Mouse (Mus musculus) ES-E14 (cell line): ENCODE measurements around the gene Abcg1. TPM values are rescaled to one million over a fixed set of nuclear protein-coding genes. Genes with fewer than 3 reads are reported as not detected.

Experiments used
- DNase-seq: peaks from one replicate; pipeline ENCODE4 v3.0.0-alpha.2; 2013; ENCODE audit warnings: low read depth, low spot score
- H3K27ac ChIP-seq: 2 replicates; pipeline ENCODE4 v1.5.1; 2012; ENCODE audit warnings: low read depth, mild to moderate bottlenecking, low read length, moderate library complexity, mixed read lengths; ENCODE audit not compliant: poor library complexity, insufficient read depth, severe bottlenecking
- H3K36me3 ChIP-seq: 2 replicates; pipeline ENCODE4 v1.6.1; 2012; ENCODE audit warnings: mild to moderate bottlenecking, low read length, moderate library complexity, mixed read lengths; ENCODE audit not compliant: control insufficient read depth, poor library complexity, insufficient read depth, severe bottlenecking
- H3K4me1 ChIP-seq, 2 experiments: fragments of 150-350 bp in 1 of 2; sonication (generic) in 1 of 2; 2 replicates each; pipeline ENCODE4 v1.6.1; 2012; ENCODE audit warnings: low read length in 2 of 2, mild to moderate bottlenecking in 1 of 2, mixed read lengths in 1 of 2; ENCODE audit not compliant: control insufficient read depth in 2 of 2, insufficient read depth in 2 of 2, poor library complexity in 1 of 2
- H3K4me3 ChIP-seq, 2 experiments: fragments of 150-350 bp in 1 of 2; sonication (generic) in 1 of 2; 2 replicates each; pipeline ENCODE4 v1.5.1; 2012; ENCODE audit warnings: low read length in 2 of 2, low read depth in 1 of 2, mild to moderate bottlenecking in 1 of 2, mixed read lengths in 1 of 2; ENCODE audit not compliant: insufficient read depth in 1 of 2, poor library complexity in 1 of 2, severe bottlenecking in 1 of 2
- H3K9ac ChIP-seq: 2 replicates; pipeline ENCODE4 v1.6.1; 2012; ENCODE audit warnings: low read depth, mild to moderate bottlenecking, low read length, mixed read lengths; ENCODE audit not compliant: poor library complexity, insufficient read depth, severe bottlenecking
- H3K9me3 ChIP-seq: fragments of 150-350 bp; sonication (generic); 2 replicates; pipeline ENCODE4 v1.6.1; 2012; ENCODE audit warnings: low read depth, mild to moderate bottlenecking, low read length; ENCODE audit not compliant: control insufficient read depth, insufficient read depth
- CHD2 ChIP-seq: IDR thresholded peaks from 2 replicates; pipeline ENCODE4 v1.6.1; 2014; ENCODE audit warnings: mild to moderate bottlenecking, low read depth, low read length, inconsistent platforms
- HCFC1 ChIP-seq: IDR thresholded peaks from 2 replicates; pipeline ENCODE4 v1.6.1; 2012; ENCODE audit warnings: low read length, inconsistent platforms, borderline replicate concordance; ENCODE audit not compliant: insufficient read depth
- MAFK ChIP-seq: IDR thresholded peaks from 2 replicates; pipeline ENCODE4 v1.6.1; 2014; ENCODE audit warnings: mild to moderate bottlenecking, low read depth, low read length, inconsistent platforms; ENCODE audit not compliant: insufficient read depth
- ZC3H11A ChIP-seq: IDR thresholded peaks from 2 replicates; pipeline ENCODE4 v1.6.1; 2012; ENCODE audit warnings: low read depth, mild to moderate bottlenecking, inconsistent platforms, low read length, borderline replicate concordance
- ZNF384 ChIP-seq: IDR thresholded peaks from 2 replicates; pipeline ENCODE4 v1.6.1; 2012; ENCODE audit warnings: low read depth, low read length, inconsistent platforms
- in situ Hi-C, 2 experiments: fragments of 600-800 bp; cut with MboI; formaldehyde crosslinking; loops; one replicate each; pipeline ENCODE4 v1.15.1; 2025; ENCODE audit warnings: low sequenced_read_pairs in 2 of 2, inconsistent platforms in 1 of 2; ENCODE audit not compliant: unreplicated experiment in 2 of 2
- total RNA-seq: library from RNA; depleted of rRNA; stranded (reverse); fragments of 300-350 nt; gene quantifications from 2 replicates; pipeline ENCODE4 v1.2.3, GENCODE M21; 2012; rRNA removed

The Abcg1 gene
- total RNA-seq = 9.3 and 33.4 TPM in 2 replicates

- in situ Hi-C loops = no loop called here
- TF ChIP-seq ZNF384 (no peak), ZC3H11A (no peak), MAFK (no peak), HCFC1 (peak; percentile 56; the same call in 1 of the 2 replicates)
- Histone ChIP-seq H3K9ac (peak within 1 kb of the TSS; percentile 71), H3K36me3 (no peaks in the 10 kb centered on the region), H3K9me3 (no peaks in the 10 kb centered on the region), H3K27ac (peak within 1 kb of the TSS; percentile 49; the same call in 1 of the 2 replicates), H3K4me1 (peaks cover 2 to 18% of the 10 kb centered on the region in 2 experiments; a peak in 1 of 4 replicates), H3K4me3 (peak within 1 kb of the TSS; percentile 75 to 78)
- DNase-seq = peak; percentile 74
Measured at GRCm38 (mm10) chr17:31057151-31057890, at the start of gene Abcg1. TSS of gene Abcg1 (plus strand) at chr17:31057675.

GRCm38 (mm10) chr17:31008416-31008815 lies 49.1 kb upstream of the Abcg1 start:
- H3K27ac ChIP-seq = no peak overlapping the region
- H3K9ac ChIP-seq = no peak overlapping the region
- DNase-seq = no peak
- in situ Hi-C loops = no loop called here
- H3K4me1 ChIP-seq = no peaks in the 10 kb centered on the region
- no peaks in the 10 kb centered on the region for H3K36me3 ChIP-seq
- TF ChIP-seq ZC3H11A = no peak
- TF ChIP-seq ZNF384 = no peak
- no peak for TF ChIP-seq CHD2
- H3K9me3 ChIP-seq = no peaks in the 10 kb centered on the region
- no peak overlapping the region for H3K4me3 ChIP-seq

- TF ChIP-seq HCFC1 = no peak
- TF ChIP-seq ZNF384 = no peak
- peak; percentile 85; the same call in 1 of the 2 replicates for TF ChIP-seq ZC3H11A
- H3K9me3 ChIP-seq = no peaks in the 10 kb centered on the region
- H3K4me3 ChIP-seq = no peak overlapping the region
- in situ Hi-C loops = no loop called here
- no peak overlapping the region for H3K9ac ChIP-seq
- H3K27ac ChIP-seq = no peak overlapping the region
- no peaks in the 10 kb centered on the region for H3K36me3 ChIP-seq
- DNase-seq = peak; percentile 62
- H3K4me1 ChIP-seq = no peaks in the 10 kb centered on the region
Measured at GRCm38 (mm10) chr17:31011551-31012394, 45.7 kb upstream of the Abcg1 start.

GRCm38 (mm10) chr17:31018267-31018666 lies 39.2 kb upstream of the Abcg1 start:
- H3K9me3 ChIP-seq = no peaks in the 10 kb centered on the region
- H3K9ac ChIP-seq = no peak overlapping the region
- TF ChIP-seq CHD2 = no peak
- no peak for TF ChIP-seq ZNF384
- no peak for TF ChIP-seq MAFK
- TF ChIP-seq ZC3H11A = no peak
- no peak for TF ChIP-seq HCFC1
- H3K27ac ChIP-seq = no peak overlapping the region
- DNase-seq = peak; percentile 81
- H3K4me1 ChIP-seq = peaks cover 0 to 7% of the 10 kb centered on the region in 2 experiments; a peak in 2 of 4 replicates
- H3K4me3 ChIP-seq = no peak overlapping the region
- no peaks in the 10 kb centered on the region for H3K36me3 ChIP-seq
- in situ Hi-C loops = no loop called here
